Mouse (Mus musculus) cortical plate, adult 2 months (tissue): ENCODE data around the gene Morc2a. TPM values are rescaled to one million over a fixed set of nuclear protein-coding genes. Genes with fewer than 3 reads are reported as not detected.
"Not testable (repeated sequence)": the region's sequence is repeated elsewhere in the genome, so short reads cannot be mapped to it uniquely, and the experiment has no call there.

Source experiments
- H3K27ac ChIP-seq: fragments of 200-500 bp; 2 replicates; pipeline ENCODE4 v1.5.1; 2012; ENCODE audit warnings: low read length, control low read depth, inconsistent platforms; ENCODE audit not compliant: insufficient read depth
- H3K4me1 ChIP-seq: fragments of 200-500 bp; 2 replicates; pipeline ENCODE4 v1.6.1; 2011; ENCODE audit warnings: low read length; ENCODE audit not compliant: control insufficient read depth, insufficient read depth
- H3K4me3 ChIP-seq: fragments of 200-500 bp; 2 replicates; pipeline ENCODE4 v1.5.1; 2011; ENCODE audit warnings: mild to moderate bottlenecking, low read length, control low read depth; ENCODE audit not compliant: insufficient read depth
- CTCF ChIP-seq: fragments of 200-500 bp; IDR thresholded peaks from 2 replicates; pipeline ENCODE4 v1.5.1; 2011; ENCODE audit warnings: mild to moderate bottlenecking, control low read depth, low read length; ENCODE audit not compliant: insufficient read depth; ENCODE audit errors: extremely low read depth
- POLR2A ChIP-seq: fragments of 200-500 bp; IDR thresholded peaks from 2 replicates; pipeline ENCODE4 v1.6.1; 2011; ENCODE audit warnings: mild to moderate bottlenecking, low read length, control low read depth; ENCODE audit not compliant: insufficient read depth; ENCODE audit errors: extremely low read depth
- polyA plus RNA-seq: library from polyadenylated mRNA; depleted of rRNA; stranded (reverse); fragments of >200 nt; gene quantifications from 2 replicates; pipeline ENCODE4 v1.2.3, GENCODE M21; 2012; rRNA removed

Morc2a gene
- polyA plus RNA-seq, result 24.5 and 26.3 TPM in 2 replicates

GRCm38 (mm10) chr11:3648964-3649841 is at the start of gene Morc2a:
Morc2a (plus strand) TSS chr11:3649191.
- TF ChIP-seq CTCF (no peak), POLR2A (peak; percentile 79)
- Histone ChIP-seq H3K4me1 (peaks cover 2% of the 10 kb centered on the region; the same call in 1 of the 2 replicates), H3K4me3 (peak within 1 kb of the TSS; percentile 99), H3K27ac (peak within 1 kb of the TSS; percentile 90)

GRCm38 (mm10) chr11:3601966-3602365 is 47.0 kb upstream of the Morc2a start:
- H3K4me1 ChIP-seq, H3K27ac ChIP-seq, H3K4me3 ChIP-seq: not testable (repeated sequence)

GRCm38 (mm10) chr11:3602687-3603086 is 46.3 kb upstream of the Morc2a start:
- H3K4me3 ChIP-seq, result not testable (repeated sequence)

GRCm38 (mm10) chr11:3606456-3606855 is 42.5 kb upstream of the Morc2a start:
- Histone ChIP-seq H3K4me1 (no peaks in the 10 kb centered on the region), H3K27ac (no peak overlapping the region), H3K4me3 (no peak overlapping the region)
- no peak for TF ChIP-seq CTCF
- no peak for TF ChIP-seq POLR2A

More at GRCm38 (mm10) chr11:3602687-3603086, 46.3 kb upstream of the Morc2a start:
- H3K27ac ChIP-seq, H3K4me1 ChIP-seq: not testable (repeated sequence)

GRCm38 (mm10) chr11:3615576-3615975 is 33.4 kb upstream of the Morc2a start:
- Histone ChIP-seq H3K4me1 (no peaks in the 10 kb centered on the region), H3K27ac (no peak overlapping the region), H3K4me3 (no peak overlapping the region)
- TF ChIP-seq CTCF (no peak), POLR2A (no peak)

- TF ChIP-seq POLR2A (no peak), CTCF (no peak)
- Histone ChIP-seq H3K4me3 (no peak overlapping the region), H3K4me1 (no peaks in the 10 kb centered on the region), H3K27ac (no peak overlapping the region)
Observed at GRCm38 (mm10) chr11:3622826-3623225, 26.2 kb upstream of the Morc2a start.

- Histone ChIP-seq H3K27ac (no peak overlapping the region), H3K4me1 (no peaks in the 10 kb centered on the region), H3K4me3 (no peak overlapping the region)
- TF ChIP-seq CTCF (no peak), POLR2A (no peak)
Observed at GRCm38 (mm10) chr11:3624391-3625027, 24.5 kb upstream of the Morc2a start.

- Histone ChIP-seq H3K27ac (no peak overlapping the region), H3K4me1 (no peaks in the 10 kb centered on the region), H3K4me3 (peak overlapping the region; percentile 19; the same call in 1 of the 2 replicates)
- TF ChIP-seq POLR2A (no peak), CTCF (no peak)
Observed at GRCm38 (mm10) chr11:3628999-3629491, 19.9 kb upstream of the Morc2a start.

GRCm38 (mm10) chr11:3633269-3633668 is 15.7 kb upstream of the Morc2a start:
- not testable (repeated sequence) for H3K4me3 ChIP-seq, H3K4me1 ChIP-seq

GRCm38 (mm10) chr11:3647688-3648087 is 1.3 kb upstream of the Morc2a start:
- Histone ChIP-seq H3K4me1 (peaks cover 2% of the 10 kb centered on the region; the same call in 1 of the 2 replicates), H3K27ac (no peak overlapping the region), H3K4me3 (peak overlapping the region; percentile 99)
- no peak for TF ChIP-seq CTCF
- no peak for TF ChIP-seq POLR2A

More at GRCm38 (mm10) chr11:3633269-3633668, 15.7 kb upstream of the Morc2a start:
- H3K27ac ChIP-seq, result not testable (repeated sequence)
